Mouse (Mus musculus): ENCODE results near the gene Rai14.

- no peak for TF ChIP-seq MAX (IDR thresholded peaks at IDR 0.05; ENCODE audit: low read depth)
- TF ChIP-seq TCF12 (IDR thresholded peaks at IDR 0.05; ENCODE audit: insufficient read depth, poor library complexity, severe bottlenecking) = no peak
Observed at GRCm38 (mm10) chr15:10722629-10723339, 8.4 kb upstream of the Rai14 start.
